Mouse (Mus musculus): ENCODE data around the gene Nek6. TPM values are rescaled to one million over a fixed set of nuclear protein-coding genes. Genes with fewer than 3 reads are reported as not detected.

Nek6 gene
- total RNA-seq (2021), result 10 to 100 TPM; 27.0 to 27.9 TPM

GRCm38 (mm10) chr2:38511487-38512307 lies at the start of gene Nek6:
Nek6 (plus strand) TSS chr2:38511643.
- intact Hi-C loops (cut with DNase I), result no loop called here
- peak; percentile 73 to 79 for DNase-seq (ENCODE audit: low spot score in 2 of 2)

- DNase-seq (ENCODE audit: low spot score in 2 of 2), result no peak
- intact Hi-C loops (cut with DNase I), result no loop called here
Observed at GRCm38 (mm10) chr2:38462323-38462722, 49.1 kb upstream of the Nek6 start.

- no peak for DNase-seq (ENCODE audit: low spot score in 2 of 2)
- intact Hi-C loops (cut with DNase I), result no loop called here
Observed at GRCm38 (mm10) chr2:38468845-38469244, 42.6 kb upstream of the Nek6 start.

- no peak for DNase-seq (ENCODE audit: low spot score in 2 of 2)
- intact Hi-C loops (cut with DNase I), result no loop called here
Observed at GRCm38 (mm10) chr2:38471745-38472144, 39.7 kb upstream of the Nek6 start.

GRCm38 (mm10) chr2:38472829-38473228 lies 38.6 kb upstream of the Nek6 start:
- DNase-seq (ENCODE audit: low spot score in 2 of 2), result no peak
- intact Hi-C loops (cut with DNase I), result no loop called here

- DNase-seq (ENCODE audit: low spot score in 2 of 2), result no peak
- intact Hi-C loops (cut with DNase I), result no loop called here
Observed at GRCm38 (mm10) chr2:38476871-38477496, 34.5 kb upstream of the Nek6 start.

GRCm38 (mm10) chr2:38477497-38477873 lies 34.0 kb upstream of the Nek6 start:
- DNase-seq (ENCODE audit: low spot score in 2 of 2), result no peak
- intact Hi-C loops (cut with DNase I), result no loop called here

GRCm38 (mm10) chr2:38478683-38479082 lies 32.8 kb upstream of the Nek6 start:
- intact Hi-C loops (cut with DNase I), result no loop called here
- DNase-seq (ENCODE audit: low spot score in 2 of 2), result no peak

- intact Hi-C loops (cut with DNase I), result no loop called here
- DNase-seq (ENCODE audit: low spot score in 2 of 2), result no peak
Observed at GRCm38 (mm10) chr2:38479541-38479940, 31.9 kb upstream of the Nek6 start.

- no peak for DNase-seq (ENCODE audit: low spot score in 2 of 2)
- intact Hi-C loops (cut with DNase I), result no loop called here
Observed at GRCm38 (mm10) chr2:38481166-38481778, 30.2 kb upstream of the Nek6 start.

GRCm38 (mm10) chr2:38482122-38482521 lies 29.3 kb upstream of the Nek6 start:
- DNase-seq (ENCODE audit: low spot score in 2 of 2), result no peak
- intact Hi-C loops (cut with DNase I), result no loop called here

- intact Hi-C loops (cut with DNase I), result no loop called here
- DNase-seq (ENCODE audit: low spot score in 2 of 2), result no peak
Observed at GRCm38 (mm10) chr2:38483058-38483704, 28.3 kb upstream of the Nek6 start.

GRCm38 (mm10) chr2:38484556-38484955 lies 26.9 kb upstream of the Nek6 start:
- intact Hi-C loops (cut with DNase I), result no loop called here
- no peak for DNase-seq (ENCODE audit: low spot score in 2 of 2)

- no peak for DNase-seq (ENCODE audit: low spot score in 2 of 2)
- intact Hi-C loops (cut with DNase I), result no loop called here
Observed at GRCm38 (mm10) chr2:38485409-38485808, 26.0 kb upstream of the Nek6 start.

- intact Hi-C loops (cut with DNase I), result no loop called here
- DNase-seq (ENCODE audit: low spot score in 2 of 2), result peak; percentile 28 to 32
Observed at GRCm38 (mm10) chr2:38485957-38486931, 25.2 kb upstream of the Nek6 start.

GRCm38 (mm10) chr2:38497594-38497993 lies 13.8 kb upstream of the Nek6 start:
- no peak for DNase-seq (ENCODE audit: low spot score in 2 of 2)
- intact Hi-C loops (cut with DNase I), result no loop called here

GRCm38 (mm10) chr2:38501606-38502005 lies 9.8 kb upstream of the Nek6 start:
- intact Hi-C loops (cut with DNase I), result no loop called here
- DNase-seq (ENCODE audit: low spot score in 2 of 2), result no peak

- DNase-seq (ENCODE audit: low spot score in 2 of 2), result no peak
- intact Hi-C loops (cut with DNase I), result no loop called here
Observed at GRCm38 (mm10) chr2:38502123-38502522, 9.3 kb upstream of the Nek6 start.

- no peak for DNase-seq (ENCODE audit: low spot score in 2 of 2)
- intact Hi-C loops (cut with DNase I), result no loop called here
Observed at GRCm38 (mm10) chr2:38502747-38503146, 8.7 kb upstream of the Nek6 start.
